Mouse (Mus musculus) MEL (cell line): ENCODE data around the gene Cab39. TPM values are rescaled to one million over a fixed set of nuclear protein-coding genes. Genes with fewer than 3 reads are reported as not detected.

Source experiments
- DNase-seq: peaks from one replicate; pipeline ENCODE4 v3.0.0; 2011; ENCODE audit warnings: low read depth, low spot score
- H3K27ac ChIP-seq: 2 replicates; pipeline ENCODE4 v1.5.1; 2012; ENCODE audit warnings: low read depth, mild to moderate bottlenecking, control low read depth, low read length, moderate library complexity; ENCODE audit not compliant: control insufficient read depth
- H3K27me3 ChIP-seq, 2 experiments: fragments of 150-350 bp in 1 of 2; sonication (generic) in 1 of 2; 2 replicates each; pipeline ENCODE4 v1.6.1; 2012; ENCODE audit warnings: low read length in 2 of 2, mild to moderate bottlenecking in 2 of 2, improper control_type of control experiment in 1 of 2, moderate library complexity in 1 of 2; ENCODE audit not compliant: insufficient read depth in 2 of 2, control insufficient read depth in 1 of 2
- H3K36me3 ChIP-seq, 2 experiments: 2 replicates each; pipeline ENCODE4 v1.6.1; 2012 to 2014; ENCODE audit warnings: low read length in 2 of 2, improper control_type of control experiment in 1 of 2, inconsistent platforms in 1 of 2, mild to moderate bottlenecking in 1 of 2; ENCODE audit not compliant: insufficient read depth in 2 of 2, control insufficient read depth in 1 of 2
- H3K4me1 ChIP-seq, 2 experiments: fragments of 150-350 bp in 1 of 2; sonication (generic) in 1 of 2; 2 replicates each; pipeline ENCODE4 v1.6.1; 2012; ENCODE audit warnings: low read length in 2 of 2, improper control_type of control experiment in 1 of 2, mild to moderate bottlenecking in 1 of 2; ENCODE audit not compliant: insufficient read depth in 2 of 2, control insufficient read depth in 1 of 2
- H3K4me3 ChIP-seq, 2 experiments: fragments of 150-350 bp in 1 of 2; sonication (generic) in 1 of 2; 2 replicates each; pipeline ENCODE4 v1.5.1; 2012; ENCODE audit warnings: low read depth in 2 of 2, low read length in 2 of 2, mild to moderate bottlenecking in 2 of 2, moderate library complexity in 2 of 2, control low read depth in 1 of 2, improper control_type of control experiment in 1 of 2; ENCODE audit not compliant: control insufficient read depth in 1 of 2, insufficient read depth in 1 of 2
- H3K79me2 ChIP-seq: 2 replicates; pipeline ENCODE4 v1.6.1; 2012; ENCODE audit warnings: mild to moderate bottlenecking, low read length, moderate library complexity; ENCODE audit not compliant: control insufficient read depth, poor library complexity, insufficient read depth
- H3K9ac ChIP-seq: 2 replicates; pipeline ENCODE4 v1.6.1; 2012; ENCODE audit warnings: low read depth, mild to moderate bottlenecking, control low read depth, low read length, moderate library complexity; ENCODE audit not compliant: control insufficient read depth, poor library complexity, severe bottlenecking
- H3K9me3 ChIP-seq: fragments of 150-350 bp; sonication (generic); replicated peaks from 2 replicates; pipeline ENCODE4 v1.6.1; 2012; ENCODE audit warnings: mild to moderate bottlenecking, low read length, improper control_type of control experiment, moderate library complexity; ENCODE audit not compliant: insufficient read depth
- CHD2 ChIP-seq: IDR thresholded peaks from 2 replicates; pipeline ENCODE4 v1.6.1; 2011; ENCODE audit warnings: low read length, improper control_type of control experiment
- CTCF ChIP-seq, 3 experiments: IDR thresholded peaks in 2 of 3; conservative IDR thresholded peaks in 1 of 3; 2 replicates each; pipeline ENCODE4 v1.5.1; 2011 to 2012; ENCODE audit warnings: low read length in 3 of 3, low read depth in 2 of 3, mild to moderate bottlenecking in 2 of 3, improper control_type of control experiment in 1 of 3, inconsistent platforms in 1 of 3, mixed read lengths in 1 of 3, moderate library complexity in 1 of 3; ENCODE audit not compliant: control insufficient read depth in 1 of 3, insufficient read depth in 1 of 3, poor library complexity in 1 of 3, severe bottlenecking in 1 of 3
- ELF1 ChIP-seq: IDR thresholded peaks from 2 replicates; pipeline ENCODE4 v1.6.1; 2014; ENCODE audit warnings: low read depth, mild to moderate bottlenecking, inconsistent platforms, low read length, improper control_type of control experiment, moderate library complexity
- JUND ChIP-seq: IDR thresholded peaks from 2 replicates; pipeline ENCODE4 v1.6.1; 2011; ENCODE audit warnings: low read depth, mild to moderate bottlenecking, improper control_type of control experiment, low read length
- KAT2A ChIP-seq: conservative IDR thresholded peaks from 2 replicates; pipeline ENCODE4 v1.6.1; 2012; ENCODE audit warnings: low read depth, low read length, improper control_type of control experiment, inconsistent platforms
- MAFK ChIP-seq: IDR thresholded peaks from 2 replicates; pipeline ENCODE4 v1.6.1; 2011; ENCODE audit warnings: low read depth, mild to moderate bottlenecking, low read length, improper control_type of control experiment, borderline replicate concordance
- MAX ChIP-seq: IDR thresholded peaks from 2 replicates; pipeline ENCODE4 v1.6.1; 2011; ENCODE audit warnings: low read length, improper control_type of control experiment
- MAZ ChIP-seq: IDR thresholded peaks from 2 replicates; pipeline ENCODE4 v1.6.1; 2012; ENCODE audit warnings: low read depth, mild to moderate bottlenecking, inconsistent platforms, low read length, improper control_type of control experiment
- NRF1 ChIP-seq: IDR thresholded peaks from 2 replicates; pipeline ENCODE4 v1.6.1; 2014; ENCODE audit warnings: low read depth, mild to moderate bottlenecking, inconsistent platforms, low read length, improper control_type of control experiment, moderate library complexity; ENCODE audit not compliant: poor library complexity, insufficient read depth, severe bottlenecking
- POLR2AphosphoS2 ChIP-seq: IDR thresholded peaks from 2 replicates; pipeline ENCODE4 v1.6.1; 2011; ENCODE audit warnings: low read length, improper control_type of control experiment
- RAD21 ChIP-seq: IDR thresholded peaks from 2 replicates; pipeline ENCODE4 v1.6.1; 2011; ENCODE audit warnings: mild to moderate bottlenecking, low read depth, low read length, improper control_type of control experiment
- RCOR1 ChIP-seq: IDR thresholded peaks from 2 replicates; pipeline ENCODE4 v1.6.1; 2012; ENCODE audit warnings: low read depth, mild to moderate bottlenecking, inconsistent platforms, low read length, improper control_type of control experiment
- SIN3A ChIP-seq: IDR thresholded peaks from 2 replicates; pipeline ENCODE4 v1.6.1; 2012; ENCODE audit warnings: low read length, improper control_type of control experiment, inconsistent platforms
- SMC3 ChIP-seq: IDR thresholded peaks from 2 replicates; pipeline ENCODE4 v1.6.1; 2011; ENCODE audit warnings: low read depth, low read length, improper control_type of control experiment
- TCF12 ChIP-seq: IDR thresholded peaks from 2 replicates; pipeline ENCODE4 v1.6.1; 2014; ENCODE audit warnings: low read depth, mild to moderate bottlenecking, inconsistent platforms, low read length, improper control_type of control experiment, moderate library complexity
- ZC3H11A ChIP-seq: IDR thresholded peaks from 2 replicates; pipeline ENCODE4 v1.6.1; 2012; ENCODE audit warnings: low read depth, mild to moderate bottlenecking, inconsistent platforms, low read length, improper control_type of control experiment
- ZMIZ1 ChIP-seq: IDR thresholded peaks from 2 replicates; pipeline ENCODE4 v1.6.1; 2012; ENCODE audit warnings: low read depth, mild to moderate bottlenecking, inconsistent platforms, low read length, improper control_type of control experiment, moderate library complexity
- polyA plus RNA-seq, 2 experiments: library from polyadenylated mRNA; stranded (reverse) in 1 of 2; unstranded in 1 of 2; fragments of >175 nt in 1 of 2; fragments of >200 nt in 1 of 2; gene quantifications; 2 replicates each; pipeline versions ENCODE4 v1.2.1 to v1.2.4; 2012; ENCODE audit warnings: low replicate concordance in 2 of 2, low read depth in 1 of 2; ENCODE audit not compliant: insufficient read length in 2 of 2, insufficient read depth in 1 of 2, missing spikeins in 1 of 2
- total RNA-seq: library from RNA; depleted of rRNA; stranded (reverse); fragments of 300-350 nt; gene quantifications from 2 replicates; pipeline ENCODE4 v1.2.3, GENCODE M21; 2012

The Cab39 gene
- total and polyA plus RNA-seq, 3 experiments: 66.5 to 144 (median 68.7) TPM

GRCm38 (mm10) chr1:85852996-85853689, 59.9 kb downstream of the Cab39 start:
- H3K9me3 ChIP-seq: no peaks in the 10 kb centered on the region
- H3K27ac ChIP-seq: no peak overlapping the region
- peaks cover 5 to 10% of the 10 kb centered on the region in 2 experiments for H3K4me1 ChIP-seq
- H3K4me3 ChIP-seq: no peak overlapping the region
- H3K36me3 ChIP-seq: peaks cover 9 to 10% of the 10 kb centered on the region in 2 experiments
- H3K27me3 ChIP-seq: no peaks in the 10 kb centered on the region
- H3K79me2 ChIP-seq: no peaks in the 10 kb centered on the region
- TF ChIP-seq RCOR1: no peak
- TF ChIP-seq TCF12: no peak
- peak; percentile 78 for TF ChIP-seq RAD21
- TF ChIP-seq NRF1: no peak
- TF ChIP-seq POLR2AphosphoS2: peak; percentile 15; the same call in 1 of the 2 replicates
- TF ChIP-seq SMC3: peak; percentile 89
- TF ChIP-seq CTCF (IDR thresholded peaks at IDR 0.05 in 2 of 3, conservative IDR thresholded peaks at IDR 0.05 in 1 of 3; ENCODE audit: control insufficient read depth in 1 of 3, insufficient read depth in 1 of 3, low read depth in 2 of 3, low read length in 3 of 3, poor library complexity in 1 of 3, severe bottlenecking in 1 of 3): peak in 2 of 3 experiments; percentile 86 to 98; a peak in 5 of 6 replicates
- TF ChIP-seq ZMIZ1: no peak
- peak; percentile 70 for TF ChIP-seq ZC3H11A
- no peak overlapping the region for H3K9ac ChIP-seq
- peak; percentile 80 for DNase-seq

DNA sequence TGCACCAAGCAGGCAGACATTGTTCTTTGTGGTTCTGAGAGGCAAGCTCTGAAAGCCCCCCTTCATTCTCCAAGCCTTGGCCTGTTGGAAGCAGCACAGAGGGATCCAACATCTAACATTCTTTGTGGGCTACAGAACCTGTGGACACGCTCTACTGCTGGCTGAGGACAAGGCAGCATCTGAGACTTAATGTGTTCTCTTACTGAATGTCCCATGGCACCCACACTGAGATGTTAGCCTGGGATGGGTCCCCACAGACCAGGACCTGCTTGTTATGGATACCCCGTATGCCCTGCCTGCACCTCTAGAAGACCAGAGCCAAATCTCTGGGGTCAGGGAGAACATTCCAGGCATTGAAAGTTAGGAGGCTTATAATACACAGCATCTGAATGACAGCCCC, 60.6 kb downstream of the Cab39 start:
- Histone ChIP-seq H3K27me3 (no peaks in the 10 kb centered on the region), H3K9ac (no peak overlapping the region), H3K79me2 (no peaks in the 10 kb centered on the region), H3K9me3 (no peaks in the 10 kb centered on the region), H3K27ac (no peak overlapping the region), H3K4me1 (peaks cover 5 to 10% of the 10 kb centered on the region in 2 experiments), H3K4me3 (no peak overlapping the region), H3K36me3 (peaks cover 9 to 10% of the 10 kb centered on the region in 2 experiments)
- TF ChIP-seq SIN3A: no peak
- TF ChIP-seq JUND: no peak
- TF ChIP-seq ELF1: no peak
- no peak for TF ChIP-seq MAX
- TF ChIP-seq MAFK: no peak
- no peak for TF ChIP-seq KAT2A
- no peak for TF ChIP-seq CHD2
- no peak for TF ChIP-seq MAZ
- no peak for DNase-seq
